Mouse (Mus musculus): ENCODE data around the gene Col1a2. TPM values are rescaled to one million over a fixed set of nuclear protein-coding genes. Genes with fewer than 3 reads are reported as not detected.

Col1a2 gene
- polyA plus RNA-seq, 1 experiment, result 20.7 TPM

GRCm38 (mm10) chr6:4508279-4508678 is 3.7 kb downstream of the Col1a2 start:
- H3K4me1 ChIP-seq (replicated peaks; ENCODE audit: control insufficient read depth, insufficient read depth, low read length), result no peaks in the 10 kb centered on the region

GRCm38 (mm10) chr6:4509395-4509794 is 4.8 kb downstream of the Col1a2 start:
- H3K27me3 ChIP-seq (ENCODE audit: control insufficient read depth, insufficient read depth, low read length), result no peaks in the 10 kb centered on the region
- no peak for TF ChIP-seq CTCF (IDR thresholded peaks at IDR 0.05; ENCODE audit: borderline replicate concordance, control insufficient read depth, extremely low read depth, insufficient read depth, low read length, poor library complexity)
- TF ChIP-seq POLR2A (IDR thresholded peaks at IDR 0.05; ENCODE audit: control insufficient read depth, extremely low read depth, insufficient read depth, low read length, poor library complexity), result no peak
- no peak overlapping the region for H3K27ac ChIP-seq (ENCODE audit: control insufficient read depth, insufficient read depth, low read length)
- H3K4me1 ChIP-seq (replicated peaks; ENCODE audit: control insufficient read depth, insufficient read depth, low read length), result no peaks in the 10 kb centered on the region
- WGBS, result 81% methylated on average over 4 of the region's 4 CpGs
- no peaks in the 10 kb centered on the region for H3K36me3 ChIP-seq (ENCODE audit: control insufficient read depth, insufficient read depth, low read length)
- no peak overlapping the region for H3K4me3 ChIP-seq (ENCODE audit: control insufficient read depth, insufficient read depth, low read length)
- no peak for DNase-seq

More at GRCm38 (mm10) chr6:4508279-4508678, 3.7 kb downstream of the Col1a2 start:
- no peak overlapping the region for H3K4me3 ChIP-seq (ENCODE audit: control insufficient read depth, insufficient read depth, low read length)
- no peak for DNase-seq
- TF ChIP-seq POLR2A (IDR thresholded peaks at IDR 0.05; ENCODE audit: control insufficient read depth, extremely low read depth, insufficient read depth, low read length, poor library complexity) (no peak), CTCF (IDR thresholded peaks at IDR 0.05; ENCODE audit: borderline replicate concordance, control insufficient read depth, extremely low read depth, insufficient read depth, low read length, poor library complexity) (no peak)
- 87% methylated on average over 4 of the region's 4 CpGs for WGBS
- H3K36me3 ChIP-seq (ENCODE audit: control insufficient read depth, insufficient read depth, low read length), result no peaks in the 10 kb centered on the region
- no peak overlapping the region for H3K27ac ChIP-seq (ENCODE audit: control insufficient read depth, insufficient read depth, low read length)
- no peaks in the 10 kb centered on the region for H3K27me3 ChIP-seq (ENCODE audit: control insufficient read depth, insufficient read depth, low read length)

GRCm38 (mm10) chr6:4514671-4515070 is 10.1 kb downstream of the Col1a2 start:
- Histone ChIP-seq H3K27ac (ENCODE audit: control insufficient read depth, insufficient read depth, low read length) (no peak overlapping the region), H3K27me3 (ENCODE audit: control insufficient read depth, insufficient read depth, low read length) (no peaks in the 10 kb centered on the region), H3K4me3 (ENCODE audit: control insufficient read depth, insufficient read depth, low read length) (no peak overlapping the region), H3K4me1 (replicated peaks; ENCODE audit: control insufficient read depth, insufficient read depth, low read length) (no peaks in the 10 kb centered on the region), H3K36me3 (ENCODE audit: control insufficient read depth, insufficient read depth, low read length) (no peaks in the 10 kb centered on the region)
- 63% methylated on average over 2 of the region's 2 CpGs for WGBS
- TF ChIP-seq POLR2A (IDR thresholded peaks at IDR 0.05; ENCODE audit: control insufficient read depth, extremely low read depth, insufficient read depth, low read length, poor library complexity) (no peak), CTCF (IDR thresholded peaks at IDR 0.05; ENCODE audit: borderline replicate concordance, control insufficient read depth, extremely low read depth, insufficient read depth, low read length, poor library complexity) (no peak)
- DNase-seq, result no peak

GRCm38 (mm10) chr6:4521031-4521430 is 16.4 kb downstream of the Col1a2 start:
- 81% methylated on average over 3 of the region's 3 CpGs for WGBS
- H3K27me3 ChIP-seq (ENCODE audit: control insufficient read depth, insufficient read depth, low read length), result no peaks in the 10 kb centered on the region

GRCm38 (mm10) chr6:4528439-4528838 is 23.8 kb downstream of the Col1a2 start:
- TF ChIP-seq CTCF (IDR thresholded peaks at IDR 0.05; ENCODE audit: borderline replicate concordance, control insufficient read depth, extremely low read depth, insufficient read depth, low read length, poor library complexity) (no peak), POLR2A (IDR thresholded peaks at IDR 0.05; ENCODE audit: control insufficient read depth, extremely low read depth, insufficient read depth, low read length, poor library complexity) (no peak)
- WGBS, result 96% methylated on average over 7 of the region's 7 CpGs

More at GRCm38 (mm10) chr6:4521031-4521430, 16.4 kb downstream of the Col1a2 start:
- Histone ChIP-seq H3K4me1 (replicated peaks; ENCODE audit: control insufficient read depth, insufficient read depth, low read length) (no peaks in the 10 kb centered on the region), H3K4me3 (ENCODE audit: control insufficient read depth, insufficient read depth, low read length) (no peak overlapping the region), H3K36me3 (ENCODE audit: control insufficient read depth, insufficient read depth, low read length) (no peaks in the 10 kb centered on the region), H3K27ac (ENCODE audit: control insufficient read depth, insufficient read depth, low read length) (no peak overlapping the region)
- DNase-seq, result no peak
- TF ChIP-seq CTCF (IDR thresholded peaks at IDR 0.05; ENCODE audit: borderline replicate concordance, control insufficient read depth, extremely low read depth, insufficient read depth, low read length, poor library complexity), result no peak
- TF ChIP-seq POLR2A (IDR thresholded peaks at IDR 0.05; ENCODE audit: control insufficient read depth, extremely low read depth, insufficient read depth, low read length, poor library complexity), result no peak

GRCm38 (mm10) chr6:4530986-4531385 is 26.4 kb downstream of the Col1a2 start:
- Histone ChIP-seq H3K27ac (ENCODE audit: control insufficient read depth, insufficient read depth, low read length) (no peak overlapping the region), H3K4me1 (replicated peaks; ENCODE audit: control insufficient read depth, insufficient read depth, low read length) (no peaks in the 10 kb centered on the region), H3K27me3 (ENCODE audit: control insufficient read depth, insufficient read depth, low read length) (no peaks in the 10 kb centered on the region), H3K36me3 (ENCODE audit: control insufficient read depth, insufficient read depth, low read length) (no peaks in the 10 kb centered on the region), H3K4me3 (ENCODE audit: control insufficient read depth, insufficient read depth, low read length) (no peak overlapping the region)
- no peak for DNase-seq
- 91% methylated on average over 4 of the region's 4 CpGs for WGBS
- TF ChIP-seq CTCF (IDR thresholded peaks at IDR 0.05; ENCODE audit: borderline replicate concordance, control insufficient read depth, extremely low read depth, insufficient read depth, low read length, poor library complexity) (no peak), POLR2A (IDR thresholded peaks at IDR 0.05; ENCODE audit: control insufficient read depth, extremely low read depth, insufficient read depth, low read length, poor library complexity) (no peak)

More at GRCm38 (mm10) chr6:4528439-4528838, 23.8 kb downstream of the Col1a2 start:
- no peaks in the 10 kb centered on the region for H3K36me3 ChIP-seq (ENCODE audit: control insufficient read depth, insufficient read depth, low read length)
- no peaks in the 10 kb centered on the region for H3K27me3 ChIP-seq (ENCODE audit: control insufficient read depth, insufficient read depth, low read length)
- no peak overlapping the region for H3K27ac ChIP-seq (ENCODE audit: control insufficient read depth, insufficient read depth, low read length)
- no peak overlapping the region for H3K4me3 ChIP-seq (ENCODE audit: control insufficient read depth, insufficient read depth, low read length)
- no peak for DNase-seq
- H3K4me1 ChIP-seq (replicated peaks; ENCODE audit: control insufficient read depth, insufficient read depth, low read length), result no peaks in the 10 kb centered on the region

- TF ChIP-seq POLR2A (IDR thresholded peaks at IDR 0.05; ENCODE audit: control insufficient read depth, extremely low read depth, insufficient read depth, low read length, poor library complexity) (no peak), CTCF (IDR thresholded peaks at IDR 0.05; ENCODE audit: borderline replicate concordance, control insufficient read depth, extremely low read depth, insufficient read depth, low read length, poor library complexity) (no peak)
- H3K36me3 ChIP-seq (ENCODE audit: control insufficient read depth, insufficient read depth, low read length), result no peaks in the 10 kb centered on the region
- no peaks in the 10 kb centered on the region for H3K4me1 ChIP-seq (replicated peaks; ENCODE audit: control insufficient read depth, insufficient read depth, low read length)
- no peak overlapping the region for H3K27ac ChIP-seq (ENCODE audit: control insufficient read depth, insufficient read depth, low read length)
- H3K4me3 ChIP-seq (ENCODE audit: control insufficient read depth, insufficient read depth, low read length), result no peak overlapping the region
- H3K27me3 ChIP-seq (ENCODE audit: control insufficient read depth, insufficient read depth, low read length), result no peaks in the 10 kb centered on the region
- DNase-seq, result no peak
- 92% methylated on average over 1 of the region's 1 CpGs for WGBS
These were observed 28.3 kb downstream of the Col1a2 start for GRCm38 (mm10) chr6:4532898-4533297.

Measured in thymus, adult 2 months (tissue).